Mouse (Mus musculus) midbrain, embryonic 15.5 days (tissue): ENCODE results near the gene Cdadc1. TPM values are rescaled to one million over a fixed set of nuclear protein-coding genes. Genes with fewer than 3 reads are reported as not detected.

ENCODE experiments used
- ATAC-seq: fragments of 200-750 bp; cut with Nextera tagmentation; replicated peaks from 2 replicates; pipeline ENCODE4 v1.8.0; 2017; ENCODE audit warnings: moderate TSS enrichment
- H3K27ac ChIP-seq: fragments of 300-500 bp; sonication (generic); 2 replicates; pipeline ENCODE4 v1.5.1; 2015; ENCODE audit warnings: mild to moderate bottlenecking, inconsistent platforms
- H3K27me3 ChIP-seq: fragments of 300-500 bp; sonication (generic); replicated peaks from 2 replicates; pipeline ENCODE4 v1.6.1; 2015; ENCODE audit warnings: inconsistent platforms
- H3K36me3 ChIP-seq: fragments of 300-500 bp; sonication (generic); replicated peaks from 2 replicates; pipeline ENCODE4 v1.6.1; 2015; ENCODE audit warnings: inconsistent platforms
- H3K4me1 ChIP-seq: fragments of 300-500 bp; sonication (generic); 2 replicates; pipeline ENCODE4 v1.6.1; 2015; ENCODE audit warnings: inconsistent platforms
- H3K4me2 ChIP-seq: fragments of 300-500 bp; sonication (generic); 2 replicates; pipeline ENCODE4 v1.6.1; 2015; ENCODE audit warnings: inconsistent platforms, mild to moderate bottlenecking, moderate library complexity
- H3K4me3 ChIP-seq: fragments of 300-500 bp; sonication (generic); 2 replicates; pipeline ENCODE4 v1.5.1; 2015; ENCODE audit warnings: mild to moderate bottlenecking, inconsistent platforms
- H3K9ac ChIP-seq: fragments of 300-500 bp; sonication (generic); 2 replicates; pipeline ENCODE4 v1.6.1; 2015; ENCODE audit warnings: mild to moderate bottlenecking, inconsistent platforms
- H3K9me3 ChIP-seq: fragments of 300-500 bp; sonication (generic); 2 replicates; pipeline ENCODE4 v1.6.1; 2016; ENCODE audit warnings: inconsistent platforms
- WGBS: fragments of 180-500 bp; shearing (Covaris S2); methylation state at CpG from one replicate; pipeline ENCODE4 v1.1.7; 2015; ENCODE audit warnings: mixed read lengths; 5-methylcytosine and 5-hydroxymethylcytosine counted together
- polyA plus RNA-seq: library from polyadenylated mRNA; unstranded; fragments of >200 nt; fragmentation: Nextera tagmentation; extraction: Ambion mirVana; gene quantifications from 2 replicates; pipeline ENCODE4 v1.2.1, GENCODE M21; 2015

The Cdadc1 gene
- polyA plus RNA-seq, result 36.7 and 37.1 TPM in 2 replicates

DNA sequence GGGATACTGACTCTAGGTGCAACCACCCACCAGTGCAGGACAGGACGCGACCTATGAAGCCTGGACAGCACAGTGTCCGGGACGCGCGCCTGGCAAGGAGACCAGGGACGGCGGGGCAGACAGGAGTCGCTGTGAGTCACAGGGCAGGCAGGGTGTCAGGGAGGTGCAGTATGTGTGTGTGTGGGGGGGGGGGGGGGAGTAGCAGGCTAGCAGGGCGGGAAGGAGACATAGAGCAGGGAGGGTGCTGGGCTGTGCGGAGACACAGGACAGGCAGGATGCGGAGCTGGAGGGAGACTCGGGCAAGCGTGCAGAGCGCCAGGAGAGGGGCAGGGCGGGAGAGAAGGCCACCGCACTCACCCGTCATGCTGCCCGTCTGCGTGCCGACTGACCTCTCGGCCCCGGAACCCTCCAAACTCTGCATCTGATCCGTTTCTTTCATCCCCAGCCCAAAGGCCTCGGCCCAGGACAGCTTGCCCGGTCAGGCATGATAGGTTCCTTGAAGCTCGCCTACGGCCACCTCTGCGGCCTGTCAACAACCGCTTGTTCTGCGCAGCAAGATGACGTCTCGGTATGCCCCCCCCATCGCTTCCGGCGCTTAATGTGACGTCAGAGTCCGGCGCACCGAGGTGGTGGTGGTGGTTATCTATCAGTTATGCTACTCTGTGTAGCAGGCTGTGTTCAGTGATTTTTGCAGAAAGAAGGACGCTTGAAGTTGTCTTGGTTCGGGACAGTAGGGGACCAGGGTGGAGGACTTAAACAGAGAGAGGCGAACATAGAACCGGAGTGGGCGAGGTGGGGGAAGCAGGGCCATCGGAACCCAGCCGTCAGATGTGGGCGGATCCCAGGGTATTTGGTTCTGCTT is at the start of gene Cdadc1:
Gene Cdadc1 (minus strand): TSS at position 562 of the 862 bp plus-strand sequence.
- WGBS, result under 1% methylated on average over 47 of the region's 48 CpGs
- H3K9me3 ChIP-seq, result no peaks in the 10 kb centered on the region
- H3K27ac ChIP-seq, result peak within 1 kb of the TSS; percentile 84

GRCm38 (mm10) chr14:59646826-59647697 is 49.3 kb upstream of the Cdadc1 start:
- ATAC-seq, result no peak

More for the DNA sequence above, at the start of gene Cdadc1:
- 0 out of 2 replicates have a peak, but pooled peaks cover 3% of the 10 kb centered on the region for H3K36me3 ChIP-seq
- peak; percentile 95 for ATAC-seq
- H3K4me3 ChIP-seq, result peak within 1 kb of the TSS; percentile 89
- peak within 1 kb of the TSS; percentile 92 for H3K9ac ChIP-seq
- H3K27me3 ChIP-seq, result no peaks in the 10 kb centered on the region
- H3K4me2 ChIP-seq, result peak within 1 kb of the TSS; percentile 91
- peaks cover 18% of the 10 kb centered on the region for H3K4me1 ChIP-seq

DNA sequence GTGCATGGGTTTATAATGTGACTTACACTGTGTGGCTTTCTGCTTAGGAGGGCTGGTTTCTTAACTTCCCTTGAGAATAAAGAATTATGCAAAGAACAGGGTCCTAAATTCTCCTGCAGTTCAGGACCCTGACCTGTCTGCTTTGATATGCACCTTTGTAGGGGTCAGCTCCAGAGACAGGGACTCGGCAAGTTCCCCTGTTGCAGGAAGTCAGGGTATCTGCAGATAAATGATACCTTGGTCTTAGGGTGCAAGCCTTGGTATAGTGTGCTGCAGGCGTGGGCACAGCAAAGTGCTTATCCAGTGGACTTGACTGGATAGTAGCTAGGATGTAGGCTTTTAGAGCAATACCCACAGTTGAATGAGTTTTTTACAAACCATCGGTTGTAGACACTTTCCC is 47.1 kb upstream of the Cdadc1 start:
- Histone ChIP-seq H3K9me3 (no peaks in the 10 kb centered on the region), H3K9ac (no peak overlapping the region), H3K27me3 (no peaks in the 10 kb centered on the region), H3K4me2 (no peak overlapping the region), H3K4me3 (no peak overlapping the region), H3K27ac (no peak overlapping the region), H3K36me3 (no peaks in the 10 kb centered on the region), H3K4me1 (peaks cover 9% of the 10 kb centered on the region; the same call in 1 of the 2 replicates)
- 82% methylated on average over 3 of the region's 3 CpGs for WGBS
- ATAC-seq, result no peak

More at GRCm38 (mm10) chr14:59646826-59647697, 49.3 kb upstream of the Cdadc1 start:
- Histone ChIP-seq H3K9me3 (no peaks in the 10 kb centered on the region), H3K36me3 (no peaks in the 10 kb centered on the region), H3K9ac (no peak overlapping the region), H3K27me3 (no peaks in the 10 kb centered on the region), H3K4me1 (peaks cover 2% of the 10 kb centered on the region; the same call in 1 of the 2 replicates), H3K4me3 (no peak overlapping the region), H3K27ac (no peak overlapping the region), H3K4me2 (no peak overlapping the region)
- WGBS, result 77% methylated on average over 16 of the region's 16 CpGs

- WGBS, result 97% methylated on average over 1 of the region's 1 CpGs
- H3K4me2 ChIP-seq, result no peak overlapping the region
- no peak overlapping the region for H3K4me3 ChIP-seq
- H3K36me3 ChIP-seq, result no peaks in the 10 kb centered on the region
- H3K27me3 ChIP-seq, result no peaks in the 10 kb centered on the region
- no peak for ATAC-seq
- no peak overlapping the region for H3K9ac ChIP-seq
- peaks cover 9% of the 10 kb centered on the region; the same call in 1 of the 2 replicates for H3K4me1 ChIP-seq
- H3K9me3 ChIP-seq, result no peaks in the 10 kb centered on the region
- H3K27ac ChIP-seq, result no peak overlapping the region
These were observed 46.4 kb upstream of the Cdadc1 start for GRCm38 (mm10) chr14:59644166-59644565.

- H3K9ac ChIP-seq, result no peak overlapping the region
- 86% methylated on average over 12 of the region's 12 CpGs for WGBS
- no peak overlapping the region for H3K4me2 ChIP-seq
- H3K27ac ChIP-seq, result no peak overlapping the region
- peaks cover 9% of the 10 kb centered on the region; the same call in 1 of the 2 replicates for H3K4me1 ChIP-seq
- H3K4me3 ChIP-seq, result no peak overlapping the region
- H3K27me3 ChIP-seq, result no peaks in the 10 kb centered on the region
- ATAC-seq, result no peak
- H3K36me3 ChIP-seq, result no peaks in the 10 kb centered on the region
- no peaks in the 10 kb centered on the region for H3K9me3 ChIP-seq
These were observed 45.8 kb upstream of the Cdadc1 start for GRCm38 (mm10) chr14:59643582-59643981.

DNA sequence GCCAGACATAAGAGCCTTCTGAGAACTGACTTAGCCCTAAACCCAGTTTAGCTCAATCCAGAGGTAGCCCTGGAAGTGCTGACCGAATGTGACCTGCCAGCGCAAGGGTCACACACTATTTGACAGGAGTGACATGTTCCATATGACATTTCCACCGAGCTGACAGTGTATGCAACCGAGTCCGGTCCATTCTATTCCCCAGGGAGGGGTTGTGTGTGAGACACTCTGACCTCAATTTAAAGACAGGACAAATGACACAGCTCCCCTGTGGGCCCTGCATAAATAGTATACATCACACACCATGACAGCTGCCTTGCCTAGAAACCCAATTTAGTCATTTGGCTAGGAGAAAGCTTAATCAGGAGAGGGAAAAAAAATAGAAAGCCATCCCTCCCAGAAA is 44.1 kb upstream of the Cdadc1 start:
- Histone ChIP-seq H3K4me3 (no peak overlapping the region), H3K27me3 (no peaks in the 10 kb centered on the region), H3K27ac (no peak overlapping the region), H3K9me3 (no peaks in the 10 kb centered on the region), H3K36me3 (no peaks in the 10 kb centered on the region), H3K4me1 (peaks cover 9% of the 10 kb centered on the region; the same call in 1 of the 2 replicates), H3K4me2 (no peak overlapping the region), H3K9ac (no peak overlapping the region)
- ATAC-seq, result no peak
- WGBS, result 38% methylated on average over 5 of the region's 5 CpGs

DNA sequence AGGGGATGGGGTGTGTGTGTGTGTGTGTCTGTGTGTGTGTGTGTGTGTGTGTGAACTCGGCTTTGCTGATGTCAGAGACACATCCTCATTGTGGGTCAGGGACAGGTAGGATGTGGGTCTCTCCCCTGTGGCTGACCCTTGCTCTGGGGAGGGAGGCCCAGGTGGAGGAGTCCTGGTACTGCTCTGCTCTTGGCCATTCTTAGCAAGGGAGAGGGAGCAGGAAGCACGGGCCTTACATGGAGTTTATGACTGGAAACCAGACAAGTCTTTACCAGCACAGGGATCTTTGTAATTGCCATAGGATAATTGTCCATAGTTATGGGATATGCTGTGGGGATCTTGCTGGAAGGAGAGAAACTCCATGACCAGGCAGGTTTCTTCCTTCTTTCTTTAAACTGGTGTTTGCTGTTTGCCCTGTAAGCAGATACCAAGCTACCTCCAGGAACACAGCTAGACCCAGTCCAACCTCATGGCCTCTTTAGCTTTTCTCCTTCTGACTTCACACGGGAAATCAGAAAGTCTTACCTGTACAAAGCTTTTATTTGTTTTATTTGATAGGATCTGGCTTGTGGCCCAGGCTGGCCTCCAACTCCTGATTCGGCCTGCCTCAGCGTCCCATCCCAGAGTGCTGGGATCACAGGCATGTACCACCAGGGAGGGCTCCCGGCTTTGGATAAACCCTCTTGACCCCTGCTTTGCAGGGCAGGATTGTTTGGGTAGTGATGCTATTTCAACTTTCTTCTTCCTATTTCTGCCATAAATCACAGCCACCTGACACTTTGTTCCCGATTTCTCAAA is 41.3 kb upstream of the Cdadc1 start:
- H3K4me3 ChIP-seq, result no peak overlapping the region
- no peak overlapping the region for H3K27ac ChIP-seq
- H3K4me2 ChIP-seq, result no peak overlapping the region
- ATAC-seq, result no peak
- H3K4me1 ChIP-seq, result peaks cover 9% of the 10 kb centered on the region; the same call in 1 of the 2 replicates
- H3K27me3 ChIP-seq, result no peaks in the 10 kb centered on the region
- no peaks in the 10 kb centered on the region for H3K36me3 ChIP-seq
- no peaks in the 10 kb centered on the region for H3K9me3 ChIP-seq
- no peak overlapping the region for H3K9ac ChIP-seq
- WGBS, result 66% methylated on average over 7 of the region's 7 CpGs

DNA sequence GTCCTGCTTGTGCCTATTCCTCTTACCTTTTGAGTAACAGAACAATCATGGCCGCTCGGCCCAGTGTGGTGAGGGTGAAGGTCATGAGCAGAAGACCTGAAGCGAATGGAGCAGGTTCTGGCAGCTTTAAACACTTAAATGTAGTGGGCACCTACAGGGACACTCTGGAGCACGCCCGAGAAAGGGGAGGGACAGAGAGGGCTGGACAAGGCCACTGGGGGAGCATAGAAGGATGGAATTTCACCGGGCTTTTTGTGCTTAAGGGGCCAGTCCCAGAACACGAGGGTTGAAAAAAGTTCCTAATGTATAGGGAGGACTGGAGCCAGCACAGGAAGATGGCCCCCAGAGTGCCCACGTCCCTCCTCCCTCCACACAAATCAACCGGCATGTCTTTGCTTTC is 36.2 kb upstream of the Cdadc1 start:
- Histone ChIP-seq H3K27me3 (0 out of 2 replicates have a peak, but pooled peaks cover 2% of the 10 kb centered on the region), H3K4me1 (no peaks in the 10 kb centered on the region), H3K9me3 (no peaks in the 10 kb centered on the region), H3K27ac (no peak overlapping the region), H3K9ac (no peak overlapping the region), H3K36me3 (no peaks in the 10 kb centered on the region), H3K4me3 (no peak overlapping the region), H3K4me2 (no peak overlapping the region)
- WGBS, result 81% methylated on average over 9 of the region's 9 CpGs
- ATAC-seq, result no peak

DNA sequence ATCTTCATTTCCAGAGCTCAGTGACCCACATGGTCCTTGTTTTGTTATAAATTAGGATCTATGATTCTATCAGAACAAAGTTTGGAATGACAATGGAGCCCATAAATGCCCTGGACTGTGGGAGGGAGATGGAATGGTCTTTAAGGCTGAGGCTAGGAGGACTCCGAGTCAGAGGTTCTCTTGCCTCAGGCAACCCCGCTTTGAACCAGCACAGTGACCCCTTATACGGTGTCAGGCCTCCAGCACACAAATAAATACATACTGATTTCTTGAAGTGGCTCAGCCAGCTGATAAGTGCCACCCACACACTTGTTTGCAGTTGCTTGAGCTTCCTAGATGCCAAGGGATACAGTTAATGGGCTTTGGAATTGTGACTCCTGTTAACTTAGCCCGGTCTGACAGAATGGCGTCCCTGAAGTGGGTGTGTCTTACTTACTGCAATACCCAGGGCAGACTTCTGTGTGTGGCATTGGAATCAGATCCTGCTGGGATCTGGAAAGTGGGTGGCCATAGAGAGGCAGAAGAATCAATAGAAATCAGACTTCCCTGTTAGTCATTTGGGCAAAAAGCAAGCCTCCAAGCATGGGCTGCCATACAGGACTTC is 35.6 kb upstream of the Cdadc1 start:
- H3K4me3 ChIP-seq, result no peak overlapping the region
- H3K4me1 ChIP-seq, result no peaks in the 10 kb centered on the region
- H3K4me2 ChIP-seq, result no peak overlapping the region
- no peaks in the 10 kb centered on the region for H3K9me3 ChIP-seq
- no peaks in the 10 kb centered on the region for H3K36me3 ChIP-seq
- no peak overlapping the region for H3K9ac ChIP-seq
- 0 out of 2 replicates have a peak, but pooled peaks cover 2% of the 10 kb centered on the region for H3K27me3 ChIP-seq
- no peak for ATAC-seq
- no peak overlapping the region for H3K27ac ChIP-seq
- 81% methylated on average over 5 of the region's 5 CpGs for WGBS

- ATAC-seq, result no peak
- WGBS, result 94% methylated on average over 6 of the region's 6 CpGs
- H3K4me3 ChIP-seq, result no peak overlapping the region
- H3K27ac ChIP-seq, result no peak overlapping the region
- no peaks in the 10 kb centered on the region for H3K9me3 ChIP-seq
- H3K36me3 ChIP-seq, result no peaks in the 10 kb centered on the region
- peaks cover 12% of the 10 kb centered on the region for H3K4me1 ChIP-seq
- H3K4me2 ChIP-seq, result no peak overlapping the region
- H3K9ac ChIP-seq, result no peak overlapping the region
- 0 out of 2 replicates have a peak, but pooled peaks cover 2% of the 10 kb centered on the region for H3K27me3 ChIP-seq
These were observed 34.3 kb upstream of the Cdadc1 start for GRCm38 (mm10) chr14:59632067-59632466.

GRCm38 (mm10) chr14:59630096-59630495 is 32.3 kb upstream of the Cdadc1 start:
- WGBS, result 85% methylated on average over 9 of the region's 9 CpGs
- Histone ChIP-seq H3K27me3 (0 out of 2 replicates have a peak, but pooled peaks cover 2% of the 10 kb centered on the region), H3K4me2 (no peak overlapping the region), H3K27ac (no peak overlapping the region), H3K9me3 (no peaks in the 10 kb centered on the region), H3K4me1 (peaks cover 27% of the 10 kb centered on the region), H3K9ac (no peak overlapping the region), H3K4me3 (no peak overlapping the region), H3K36me3 (no peaks in the 10 kb centered on the region)
- ATAC-seq, result no peak
